Mouse (Mus musculus) stomach, embryonic 15.5 days (tissue): ENCODE data around the gene Kat5. TPM values are rescaled to one million over a fixed set of nuclear protein-coding genes. Genes with fewer than 3 reads are reported as not detected.

Experiments used
- ATAC-seq: fragments of 200-750 bp; cut with Nextera tagmentation; 2 replicates; pipeline ENCODE4 v1.8.0; 2017; ENCODE audit warnings: low read depth, moderate number of reproducible peaks, moderate TSS enrichment; ENCODE audit not compliant: insufficient read depth, low FRiP score
- H3K27ac ChIP-seq: fragments of 300-500 bp; sonication (generic); 2 replicates; pipeline ENCODE4 v1.5.1; 2015; ENCODE audit warnings: mild to moderate bottlenecking, inconsistent platforms
- H3K27me3 ChIP-seq: fragments of 300-500 bp; sonication (generic); replicated peaks from 2 replicates; pipeline ENCODE4 v1.6.1; 2015; ENCODE audit warnings: inconsistent platforms
- H3K36me3 ChIP-seq: fragments of 300-500 bp; sonication (generic); 2 replicates; pipeline ENCODE4 v1.6.1; 2015; ENCODE audit warnings: inconsistent platforms
- H3K4me1 ChIP-seq: fragments of 300-500 bp; sonication (generic); 2 replicates; pipeline ENCODE4 v1.6.1; 2015; ENCODE audit warnings: inconsistent platforms
- H3K4me2 ChIP-seq: fragments of 300-500 bp; sonication (generic); 2 replicates; pipeline ENCODE4 v1.6.1; 2015; ENCODE audit warnings: mild to moderate bottlenecking, inconsistent platforms
- H3K4me3 ChIP-seq: fragments of 300-500 bp; sonication (generic); replicated peaks from 2 replicates; pipeline ENCODE4 v1.5.1; 2015; ENCODE audit warnings: inconsistent platforms
- H3K9ac ChIP-seq: fragments of 300-500 bp; sonication (generic); 2 replicates; pipeline ENCODE4 v1.6.1; 2015; ENCODE audit warnings: inconsistent platforms
- H3K9me3 ChIP-seq: fragments of 300-500 bp; sonication (generic); 2 replicates; pipeline ENCODE4 v1.6.1; 2016; ENCODE audit warnings: inconsistent platforms
- whole genome bisulfite sequencing: fragments of 180-500 bp; shearing (Covaris S2); methylation state at CpG from one replicate; pipeline ENCODE4 v1.1.7; 2015; 5-methylcytosine and 5-hydroxymethylcytosine counted together
- polyA plus RNA-seq: library from polyadenylated mRNA; unstranded; fragments of >200 nt; fragmentation: Nextera tagmentation; extraction: Ambion mirVana; gene quantifications from 2 replicates; pipeline ENCODE4 v1.2.1, GENCODE M21; 2015

Kat5 gene
- 42.2 and 49.1 TPM in 2 replicates for polyA plus RNA-seq

- WGBS: under 1% methylated on average over 54 of the region's 55 CpGs
- peak within 1 kb of the TSS; percentile 84 for H3K9ac ChIP-seq
- peak within 1 kb of the TSS; percentile 79 for H3K4me3 ChIP-seq
- peak; percentile 89 for ATAC-seq
- no peaks in the 10 kb centered on the region for H3K27me3 ChIP-seq
- H3K27ac ChIP-seq: peak within 1 kb of the TSS; percentile 98
- peaks cover 37% of the 10 kb centered on the region for H3K36me3 ChIP-seq
- no peaks in the 10 kb centered on the region for H3K9me3 ChIP-seq
- peaks cover 18% of the 10 kb centered on the region for H3K4me1 ChIP-seq
- peak within 1 kb of the TSS; percentile 82 for H3K4me2 ChIP-seq
These were observed at the start of gene Kat5 for GRCm38 (mm10) chr19:5609547-5610404. Gene Kat5 (minus strand): TSS chr19:5610237.

DNA sequence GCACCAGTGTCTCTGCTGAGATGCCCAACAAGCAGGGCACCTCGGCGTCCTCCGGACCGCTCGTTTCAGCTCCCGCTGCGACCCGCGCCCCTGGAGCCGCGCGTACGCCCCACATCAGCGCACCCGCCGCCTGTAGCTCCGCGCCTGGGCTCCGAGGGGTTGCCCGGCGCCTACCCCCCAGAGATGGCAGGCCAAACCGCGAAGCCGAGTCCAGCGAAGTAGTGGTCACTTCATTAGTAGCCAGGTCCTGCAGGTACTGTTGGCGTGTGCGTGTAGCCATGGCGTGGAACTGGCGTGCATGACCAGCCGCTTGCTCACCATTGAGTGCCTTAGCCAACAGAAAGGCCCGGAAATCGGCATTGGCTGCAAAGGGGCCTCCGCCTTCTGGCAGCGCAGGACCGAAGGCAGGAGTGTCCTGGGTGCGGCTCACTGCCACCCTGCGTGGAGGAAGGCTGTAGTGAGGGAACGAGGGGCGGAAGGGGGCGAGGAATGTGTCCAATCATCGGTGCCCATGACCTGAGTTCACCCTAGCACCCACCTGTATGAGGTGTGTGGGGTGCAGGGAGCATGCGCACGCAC is 44.8 kb upstream of the Kat5 start:
- Histone ChIP-seq H3K36me3 (peaks cover 12% of the 10 kb centered on the region), H3K4me2 (peak overlapping the region; percentile 75), H3K9me3 (no peaks in the 10 kb centered on the region), H3K27me3 (peaks cover 11% of the 10 kb centered on the region), H3K4me3 (peak overlapping the region; percentile 37), H3K4me1 (peaks cover 16% of the 10 kb centered on the region), H3K27ac (no peak overlapping the region), H3K9ac (no peak overlapping the region)
- WGBS: 36% methylated on average over 43 of the region's 43 CpGs
- no peak for ATAC-seq

- Histone ChIP-seq H3K9me3 (no peaks in the 10 kb centered on the region), H3K4me3 (peak overlapping the region; percentile 37), H3K9ac (no peak overlapping the region), H3K36me3 (peaks cover 10% of the 10 kb centered on the region), H3K27me3 (peaks cover 11% of the 10 kb centered on the region), H3K4me1 (peaks cover 22% of the 10 kb centered on the region), H3K4me2 (peak overlapping the region; percentile 75), H3K27ac (no peak overlapping the region)
- WGBS: 23% methylated on average over 62 of the region's 62 CpGs
- peak; percentile 64 for ATAC-seq
These were observed 44.1 kb upstream of the Kat5 start for GRCm38 (mm10) chr19:5653969-5654719.

DNA sequence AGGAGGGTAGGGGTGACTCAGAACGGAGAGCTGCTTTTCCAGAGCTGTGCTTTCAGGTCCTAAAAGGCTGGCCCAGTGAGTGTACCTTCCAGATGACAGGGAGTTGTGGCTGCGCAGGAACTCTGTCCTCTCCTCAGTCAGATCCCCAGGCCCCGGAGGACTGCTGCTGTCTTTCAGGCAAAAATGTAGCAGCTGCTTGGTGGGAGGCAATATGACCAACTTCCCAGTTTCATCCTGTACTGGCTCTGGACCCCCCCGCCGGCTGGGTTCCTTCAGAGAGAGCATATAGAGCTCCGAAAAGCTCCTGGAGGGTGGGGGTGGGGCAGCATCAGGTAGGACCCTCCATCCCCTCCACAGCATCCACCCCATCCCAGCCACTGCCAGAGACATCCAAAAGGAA is 42.5 kb upstream of the Kat5 start:
- Histone ChIP-seq H3K27me3 (peaks cover 11% of the 10 kb centered on the region), H3K27ac (no peak overlapping the region), H3K9me3 (no peaks in the 10 kb centered on the region), H3K9ac (no peak overlapping the region), H3K4me3 (no peak overlapping the region), H3K4me2 (no peak overlapping the region), H3K4me1 (peaks cover 38% of the 10 kb centered on the region), H3K36me3 (peaks cover 13% of the 10 kb centered on the region)
- ATAC-seq: no peak
- WGBS: 72% methylated on average over 6 of the region's 6 CpGs

DNA sequence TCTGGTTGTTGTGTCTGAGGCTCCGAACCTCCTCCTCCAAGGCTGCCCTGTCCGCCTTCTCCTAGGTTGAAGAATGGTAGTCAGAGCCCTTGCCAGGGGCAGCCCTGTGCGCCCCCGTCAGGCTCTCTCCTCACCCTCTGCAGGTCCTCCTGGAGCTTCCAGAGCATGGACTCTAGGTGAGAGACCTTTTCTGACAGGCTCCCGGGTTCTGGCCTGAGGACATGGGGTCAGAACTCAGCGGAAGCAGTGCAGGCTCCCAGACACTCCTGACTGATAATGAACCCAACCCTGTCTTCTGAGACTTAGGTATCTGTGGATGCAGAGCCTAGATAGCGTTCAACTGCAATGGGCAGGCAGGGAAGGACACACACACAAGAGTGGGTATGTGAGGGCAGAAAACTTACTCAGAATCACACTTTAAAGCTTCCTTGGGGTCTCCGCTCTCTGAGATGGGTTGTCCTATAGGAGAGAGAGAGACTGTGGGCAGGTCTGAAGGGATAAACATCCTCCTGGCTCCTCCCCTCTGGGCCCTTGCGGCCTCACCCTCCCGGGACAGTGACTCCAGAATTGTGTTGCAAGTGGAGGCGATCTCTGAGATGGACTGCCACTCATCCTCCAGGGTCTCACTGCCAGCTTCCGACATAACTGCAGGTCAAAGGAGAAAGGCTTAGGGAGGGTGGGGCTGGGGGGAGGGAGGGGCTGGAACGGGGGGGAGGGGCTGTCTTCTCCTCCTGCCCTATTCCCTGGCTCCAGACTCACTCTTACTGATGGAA is 41.7 kb upstream of the Kat5 start:
- WGBS: 59% methylated on average over 13 of the region's 13 CpGs
- peaks cover 11% of the 10 kb centered on the region for H3K27me3 ChIP-seq
- peaks cover 21% of the 10 kb centered on the region for H3K36me3 ChIP-seq
- H3K27ac ChIP-seq: no peak overlapping the region
- no peak overlapping the region for H3K4me2 ChIP-seq
- H3K4me1 ChIP-seq: peaks cover 39% of the 10 kb centered on the region
- H3K9me3 ChIP-seq: no peaks in the 10 kb centered on the region
- no peak overlapping the region for H3K4me3 ChIP-seq
- H3K9ac ChIP-seq: no peak overlapping the region
- no peak for ATAC-seq

GRCm38 (mm10) chr19:5649298-5649741 is 39.3 kb upstream of the Kat5 start:
- H3K27me3 ChIP-seq: no peaks in the 10 kb centered on the region
- H3K36me3 ChIP-seq: peaks cover 33% of the 10 kb centered on the region
- ATAC-seq: no peak; the same call in 1 of the 2 replicates
- peaks cover 28% of the 10 kb centered on the region for H3K4me1 ChIP-seq
- 53% methylated on average over 6 of the region's 6 CpGs for WGBS
- H3K27ac ChIP-seq: peak overlapping the region; percentile 91
- H3K9me3 ChIP-seq: no peaks in the 10 kb centered on the region
- peak overlapping the region; percentile 60 for H3K4me2 ChIP-seq
- peak overlapping the region; percentile 32; the same call in 1 of the 2 replicates for H3K4me3 ChIP-seq
- peak overlapping the region; percentile 8; the same call in 1 of the 2 replicates for H3K9ac ChIP-seq

GRCm38 (mm10) chr19:5648401-5649297 is 38.6 kb upstream of the Kat5 start:
- Histone ChIP-seq H3K36me3 (peaks cover 33% of the 10 kb centered on the region), H3K4me3 (peak overlapping the region; percentile 32), H3K27me3 (no peaks in the 10 kb centered on the region), H3K27ac (peak overlapping the region; percentile 91), H3K4me2 (peak overlapping the region; percentile 60), H3K9me3 (no peaks in the 10 kb centered on the region), H3K4me1 (peaks cover 23% of the 10 kb centered on the region), H3K9ac (peak overlapping the region; percentile 8; the same call in 1 of the 2 replicates)
- WGBS: 8% methylated on average over 26 of the region's 26 CpGs
- peak; percentile 86 for ATAC-seq

- Histone ChIP-seq H3K9me3 (no peaks in the 10 kb centered on the region), H3K4me2 (no peak overlapping the region), H3K36me3 (peaks cover 38% of the 10 kb centered on the region), H3K27ac (peak overlapping the region; percentile 91; the same call in 1 of the 2 replicates), H3K4me3 (no peak overlapping the region), H3K9ac (no peak overlapping the region), H3K4me1 (peaks cover 23% of the 10 kb centered on the region), H3K27me3 (no peaks in the 10 kb centered on the region)
- no peak for ATAC-seq
- WGBS: 93% methylated on average over 6 of the region's 6 CpGs
These were observed 37.8 kb upstream of the Kat5 start for GRCm38 (mm10) chr19:5647791-5648190.

GRCm38 (mm10) chr19:5646731-5647330 is 36.8 kb upstream of the Kat5 start:
- Histone ChIP-seq H3K9me3 (no peaks in the 10 kb centered on the region), H3K4me2 (no peak overlapping the region), H3K4me1 (peaks cover 23% of the 10 kb centered on the region), H3K36me3 (peaks cover 46% of the 10 kb centered on the region), H3K27ac (no peak overlapping the region), H3K4me3 (no peak overlapping the region), H3K27me3 (no peaks in the 10 kb centered on the region), H3K9ac (no peak overlapping the region)
- ATAC-seq: no peak
- 88% methylated on average over 8 of the region's 8 CpGs for WGBS

DNA sequence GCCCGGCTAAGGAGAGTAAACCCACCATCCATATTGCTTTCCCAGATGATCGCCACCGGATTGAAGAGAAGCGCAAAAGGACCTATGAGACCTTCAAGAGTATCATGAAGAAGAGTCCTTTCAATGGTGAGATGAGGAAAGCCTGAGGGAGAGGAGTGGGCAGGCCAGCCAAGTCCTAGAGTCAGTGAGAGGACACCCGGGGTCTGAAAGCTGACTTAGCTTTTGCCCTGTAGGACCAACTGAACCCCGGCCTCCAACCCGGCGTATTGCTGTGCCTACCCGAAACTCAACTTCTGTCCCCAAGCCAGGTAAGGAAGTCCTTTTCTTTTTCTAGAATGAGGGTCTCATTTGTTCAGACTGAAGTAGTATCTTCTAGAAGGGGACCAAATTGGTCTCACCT is 35.2 kb upstream of the Kat5 start:
- no peak for ATAC-seq
- H3K9me3 ChIP-seq: no peaks in the 10 kb centered on the region
- H3K27ac ChIP-seq: no peak overlapping the region
- peaks cover 23% of the 10 kb centered on the region for H3K4me1 ChIP-seq
- H3K27me3 ChIP-seq: no peaks in the 10 kb centered on the region
- 95% methylated on average over 9 of the region's 9 CpGs for WGBS
- no peak overlapping the region for H3K4me3 ChIP-seq
- no peak overlapping the region for H3K4me2 ChIP-seq
- H3K9ac ChIP-seq: no peak overlapping the region
- peaks cover 59% of the 10 kb centered on the region for H3K36me3 ChIP-seq
